Mouse (Mus musculus): ENCODE results near the gene Bnc2. TPM values are rescaled to one million over a fixed set of nuclear protein-coding genes. Genes with fewer than 3 reads are reported as not detected.

Bnc2 gene
- polyA plus RNA-seq, 1 experiment = not detected

- H3K4me3 ChIP-seq (ENCODE audit: insufficient read depth, low read length) = no peak overlapping the region
- H3K4me1 ChIP-seq (ENCODE audit: control insufficient read depth, insufficient read depth, low read length) = no peaks in the 10 kb centered on the region
- TF ChIP-seq CTCF (IDR thresholded peaks at IDR 0.05; ENCODE audit: low read depth, low read length) (no peak), POLR2A (IDR thresholded peaks at IDR 0.05; ENCODE audit: borderline replicate concordance, low read depth, low read length) (no peak)
- H3K27ac ChIP-seq (ENCODE audit: insufficient read depth, low read depth, low read length) = no peak overlapping the region
Observed at GRCm38 (mm10) chr4:84633991-84634390, 41.1 kb downstream of the Bnc2 start.

- Histone ChIP-seq H3K4me1 (ENCODE audit: control insufficient read depth, insufficient read depth, low read length) (no peaks in the 10 kb centered on the region), H3K4me3 (ENCODE audit: insufficient read depth, low read length) (no peak overlapping the region), H3K27ac (ENCODE audit: insufficient read depth, low read depth, low read length) (no peak overlapping the region)
- TF ChIP-seq POLR2A (IDR thresholded peaks at IDR 0.05; ENCODE audit: borderline replicate concordance, low read depth, low read length) = no peak
- no peak for TF ChIP-seq CTCF (IDR thresholded peaks at IDR 0.05; ENCODE audit: low read depth, low read length)
Observed at GRCm38 (mm10) chr4:84632832-84633789, 42.0 kb downstream of the Bnc2 start.

GRCm38 (mm10) chr4:84627616-84628015, 47.5 kb downstream of the Bnc2 start:
- Histone ChIP-seq H3K4me1 (ENCODE audit: control insufficient read depth, insufficient read depth, low read length) (no peaks in the 10 kb centered on the region), H3K27ac (ENCODE audit: insufficient read depth, low read depth, low read length) (no peak overlapping the region), H3K4me3 (ENCODE audit: insufficient read depth, low read length) (no peak overlapping the region)
- TF ChIP-seq POLR2A (IDR thresholded peaks at IDR 0.05; ENCODE audit: borderline replicate concordance, low read depth, low read length) (no peak), CTCF (IDR thresholded peaks at IDR 0.05; ENCODE audit: low read depth, low read length) (no peak)

- Histone ChIP-seq H3K4me1 (ENCODE audit: control insufficient read depth, insufficient read depth, low read length) (no peaks in the 10 kb centered on the region), H3K27ac (ENCODE audit: insufficient read depth, low read depth, low read length) (no peak overlapping the region), H3K4me3 (ENCODE audit: insufficient read depth, low read length) (no peak overlapping the region)
- TF ChIP-seq POLR2A (IDR thresholded peaks at IDR 0.05; ENCODE audit: borderline replicate concordance, low read depth, low read length) = no peak
- TF ChIP-seq CTCF (IDR thresholded peaks at IDR 0.05; ENCODE audit: low read depth, low read length) = no peak
Observed at GRCm38 (mm10) chr4:84623312-84623711, 51.8 kb downstream of the Bnc2 start.

- H3K4me1 ChIP-seq (ENCODE audit: control insufficient read depth, insufficient read depth, low read length) = no peaks in the 10 kb centered on the region
- TF ChIP-seq POLR2A (IDR thresholded peaks at IDR 0.05; ENCODE audit: borderline replicate concordance, low read depth, low read length) = no peak
- no peak for TF ChIP-seq CTCF (IDR thresholded peaks at IDR 0.05; ENCODE audit: low read depth, low read length)
- no peak overlapping the region for H3K4me3 ChIP-seq (ENCODE audit: insufficient read depth, low read length)
- no peak overlapping the region for H3K27ac ChIP-seq (ENCODE audit: insufficient read depth, low read depth, low read length)
Observed at GRCm38 (mm10) chr4:84621785-84622184, 53.3 kb downstream of the Bnc2 start.

GRCm38 (mm10) chr4:84609861-84610260, 65.2 kb downstream of the Bnc2 start:
- Histone ChIP-seq H3K4me3 (ENCODE audit: insufficient read depth, low read length) (no peak overlapping the region), H3K4me1 (ENCODE audit: control insufficient read depth, insufficient read depth, low read length) (no peaks in the 10 kb centered on the region), H3K27ac (ENCODE audit: insufficient read depth, low read depth, low read length) (no peak overlapping the region)
- no peak for TF ChIP-seq CTCF (IDR thresholded peaks at IDR 0.05; ENCODE audit: low read depth, low read length)
- no peak for TF ChIP-seq POLR2A (IDR thresholded peaks at IDR 0.05; ENCODE audit: borderline replicate concordance, low read depth, low read length)

GRCm38 (mm10) chr4:84604461-84604860, 70.6 kb downstream of the Bnc2 start:
- TF ChIP-seq CTCF (IDR thresholded peaks at IDR 0.05; ENCODE audit: low read depth, low read length) (no peak), POLR2A (IDR thresholded peaks at IDR 0.05; ENCODE audit: borderline replicate concordance, low read depth, low read length) (no peak)
- H3K27ac ChIP-seq (ENCODE audit: insufficient read depth, low read depth, low read length) = no peak overlapping the region
- no peak overlapping the region for H3K4me3 ChIP-seq (ENCODE audit: insufficient read depth, low read length)
- no peaks in the 10 kb centered on the region for H3K4me1 ChIP-seq (ENCODE audit: control insufficient read depth, insufficient read depth, low read length)

GRCm38 (mm10) chr4:84580260-84580952, 94.7 kb downstream of the Bnc2 start:
- Histone ChIP-seq H3K27ac (ENCODE audit: insufficient read depth, low read depth, low read length) (no peak overlapping the region), H3K4me3 (ENCODE audit: insufficient read depth, low read length) (no peak overlapping the region), H3K4me1 (ENCODE audit: control insufficient read depth, insufficient read depth, low read length) (no peaks in the 10 kb centered on the region)
- TF ChIP-seq POLR2A (IDR thresholded peaks at IDR 0.05; ENCODE audit: borderline replicate concordance, low read depth, low read length) (no peak), CTCF (IDR thresholded peaks at IDR 0.05; ENCODE audit: low read depth, low read length) (no peak)

- no peaks in the 10 kb centered on the region for H3K4me1 ChIP-seq (ENCODE audit: control insufficient read depth, insufficient read depth, low read length)
- TF ChIP-seq CTCF (IDR thresholded peaks at IDR 0.05; ENCODE audit: low read depth, low read length) (no peak), POLR2A (IDR thresholded peaks at IDR 0.05; ENCODE audit: borderline replicate concordance, low read depth, low read length) (no peak)
- no peak overlapping the region for H3K4me3 ChIP-seq (ENCODE audit: insufficient read depth, low read length)
- H3K27ac ChIP-seq (ENCODE audit: insufficient read depth, low read depth, low read length) = no peak overlapping the region
Observed at GRCm38 (mm10) chr4:84578296-84578695, 96.8 kb downstream of the Bnc2 start.

GRCm38 (mm10) chr4:84566123-84566522, 109.0 kb downstream of the Bnc2 start:
- TF ChIP-seq POLR2A (IDR thresholded peaks at IDR 0.05; ENCODE audit: borderline replicate concordance, low read depth, low read length) = no peak
- no peak for TF ChIP-seq CTCF (IDR thresholded peaks at IDR 0.05; ENCODE audit: low read depth, low read length)
- Histone ChIP-seq H3K27ac (ENCODE audit: insufficient read depth, low read depth, low read length) (no peak overlapping the region), H3K4me1 (ENCODE audit: control insufficient read depth, insufficient read depth, low read length) (no peaks in the 10 kb centered on the region), H3K4me3 (ENCODE audit: insufficient read depth, low read length) (no peak overlapping the region)
